Mouse (Mus musculus) cerebellum, adult 2 months (tissue): ENCODE results near the gene Axl.
"Not testable (repeated sequence)": the region's sequence is repeated elsewhere in the genome, so short reads cannot be mapped to it uniquely, and the experiment has no call there.

ENCODE experiments used
- CTCF ChIP-seq: fragments of 200-500 bp; IDR thresholded peaks from 2 replicates; pipeline ENCODE4 v1.5.1; 2011; ENCODE audit warnings: low read depth, mild to moderate bottlenecking, control low read depth, low read length, moderate library complexity, borderline replicate concordance; ENCODE audit not compliant: insufficient read depth
- POLR2A ChIP-seq: fragments of 200-500 bp; IDR thresholded peaks from 2 replicates; pipeline ENCODE4 v1.6.1; 2011; ENCODE audit warnings: low read length, control low read depth, borderline replicate concordance; ENCODE audit not compliant: insufficient read depth

GRCm38 (mm10) chr7:25792966-25793365 is 4.5 kb upstream of the Axl start:
- not testable (repeated sequence) for TF ChIP-seq CTCF, POLR2A
